Mouse (Mus musculus): ENCODE data around the gene Olfr370.

The Olfr370 gene

GRCm38 (mm10) chr8:83573140-83573875 lies 37.7 kb downstream of the Olfr370 start:
- in situ Hi-C loops (cut with MboI; ENCODE audit: low pct_unique_long_range_greater_than_20kb in 1 of 2, low sequenced_read_pairs in 2 of 2, unreplicated experiment in 1 of 2) = no loop called here

DNA sequence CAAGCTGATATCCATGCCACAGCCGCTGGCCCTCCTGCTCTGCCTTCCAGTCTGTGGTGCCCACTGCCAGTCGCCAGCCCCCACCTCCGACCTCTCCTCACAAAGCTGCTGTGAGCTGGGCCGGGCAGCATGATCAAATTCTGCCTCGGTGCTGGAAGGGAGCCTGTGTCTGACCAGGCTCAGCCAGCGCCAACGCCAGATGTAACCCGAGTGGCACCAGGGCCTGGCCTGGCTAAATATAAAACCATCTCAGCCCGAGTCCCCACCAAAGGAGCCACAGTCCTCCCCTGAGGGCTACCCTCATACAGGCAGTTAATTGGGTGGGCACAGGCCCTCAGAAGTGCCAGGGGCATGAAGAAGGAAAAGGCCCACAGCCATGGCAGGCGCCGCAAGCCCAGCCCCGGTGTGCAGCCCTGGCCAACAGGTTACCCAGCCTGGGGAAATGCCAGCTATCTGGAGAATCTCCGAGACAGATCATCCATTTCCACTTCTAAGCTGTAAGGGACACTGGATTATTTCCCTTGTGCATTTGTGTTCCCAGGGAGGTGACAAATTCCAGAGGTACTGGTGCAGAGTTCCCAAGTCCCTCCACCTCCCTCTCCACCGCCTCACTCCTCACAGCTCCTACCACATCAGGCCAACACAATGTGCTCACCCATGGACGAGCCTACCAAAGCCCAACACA lies 39.2 kb downstream of the Olfr370 start:
- in situ Hi-C loops (cut with MboI; ENCODE audit: low pct_unique_long_range_greater_than_20kb in 1 of 2, low sequenced_read_pairs in 2 of 2, unreplicated experiment in 1 of 2) = no loop called here

- in situ Hi-C loops (cut with MboI; ENCODE audit: low pct_unique_long_range_greater_than_20kb in 1 of 2, low sequenced_read_pairs in 2 of 2, unreplicated experiment in 1 of 2) = no loop called here
These were observed 40.3 kb downstream of the Olfr370 start for GRCm38 (mm10) chr8:83575561-83576515.

- in situ Hi-C loops (cut with MboI; ENCODE audit: low pct_unique_long_range_greater_than_20kb in 1 of 2, low sequenced_read_pairs in 2 of 2, unreplicated experiment in 1 of 2) = no loop called here
These were observed 40.9 kb downstream of the Olfr370 start for GRCm38 (mm10) chr8:83576516-83576895.

- in situ Hi-C loops (cut with MboI; ENCODE audit: low pct_unique_long_range_greater_than_20kb in 1 of 2, low sequenced_read_pairs in 2 of 2, unreplicated experiment in 1 of 2) = no loop called here
These were observed 41.3 kb downstream of the Olfr370 start for GRCm38 (mm10) chr8:83576921-83577320.

GRCm38 (mm10) chr8:83577384-83577791 lies 41.8 kb downstream of the Olfr370 start:
- in situ Hi-C loops (cut with MboI; ENCODE audit: low pct_unique_long_range_greater_than_20kb in 1 of 2, low sequenced_read_pairs in 2 of 2, unreplicated experiment in 1 of 2) = no loop called here

- in situ Hi-C loops (cut with MboI; ENCODE audit: low pct_unique_long_range_greater_than_20kb in 1 of 2, low sequenced_read_pairs in 2 of 2, unreplicated experiment in 1 of 2) = no loop called here
These were observed 42.8 kb downstream of the Olfr370 start for GRCm38 (mm10) chr8:83578131-83579055.

- in situ Hi-C loops (cut with MboI; ENCODE audit: low pct_unique_long_range_greater_than_20kb in 1 of 2, low sequenced_read_pairs in 2 of 2, unreplicated experiment in 1 of 2) = no loop called here
These were observed 44.1 kb downstream of the Olfr370 start for GRCm38 (mm10) chr8:83579676-83580075.

GRCm38 (mm10) chr8:83580826-83581225 lies 45.2 kb downstream of the Olfr370 start:
- in situ Hi-C loops (cut with MboI; ENCODE audit: low pct_unique_long_range_greater_than_20kb in 1 of 2, low sequenced_read_pairs in 2 of 2, unreplicated experiment in 1 of 2) = no loop called here

GRCm38 (mm10) chr8:83582226-83582625 lies 46.6 kb downstream of the Olfr370 start:
- in situ Hi-C loops (cut with MboI; ENCODE audit: low pct_unique_long_range_greater_than_20kb in 1 of 2, low sequenced_read_pairs in 2 of 2, unreplicated experiment in 1 of 2) = no loop called here

DNA sequence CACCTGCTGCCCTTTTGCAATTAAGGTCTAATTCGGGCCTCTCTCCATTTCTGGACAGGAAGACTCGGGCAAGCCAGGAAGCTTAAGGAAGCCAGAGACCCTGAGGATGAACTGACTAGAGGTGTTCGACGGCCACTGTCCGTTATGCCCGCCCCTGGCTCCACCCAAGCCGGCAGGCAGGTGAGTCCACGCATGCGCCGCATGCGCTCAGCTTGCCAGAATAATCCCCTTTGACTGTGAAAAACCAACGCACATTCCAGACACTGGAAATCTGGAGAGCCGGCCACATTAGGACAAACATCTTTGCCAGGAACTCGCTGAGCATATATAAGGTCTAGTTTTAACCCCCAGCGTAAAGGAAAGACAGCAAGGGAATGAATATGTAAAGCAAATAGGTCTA lies 47.7 kb downstream of the Olfr370 start:
- in situ Hi-C loops (cut with MboI; ENCODE audit: low pct_unique_long_range_greater_than_20kb in 1 of 2, low sequenced_read_pairs in 2 of 2, unreplicated experiment in 1 of 2) = no loop called here

DNA sequence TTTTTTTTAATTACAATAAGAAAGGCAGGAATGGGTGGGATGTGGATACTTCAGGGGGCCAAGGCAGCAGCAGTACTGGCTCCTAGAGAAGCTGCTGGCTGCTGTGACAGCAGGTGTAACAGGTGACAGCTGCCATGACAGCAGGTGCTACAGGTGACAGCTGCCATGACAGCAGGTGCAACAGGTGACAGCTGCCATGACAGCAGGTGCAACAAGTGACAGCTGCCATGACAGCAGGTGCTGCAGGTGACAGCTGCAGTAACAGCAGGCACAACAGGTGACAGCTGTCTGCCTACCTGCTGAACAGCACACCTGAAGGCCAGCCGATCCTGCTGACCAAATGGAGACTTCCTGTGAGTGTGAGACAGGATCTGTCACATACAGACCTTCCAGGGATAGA lies 49.2 kb downstream of the Olfr370 start:
- in situ Hi-C loops (cut with MboI; ENCODE audit: low pct_unique_long_range_greater_than_20kb in 1 of 2, low sequenced_read_pairs in 2 of 2, unreplicated experiment in 1 of 2) = no loop called here

DNA sequence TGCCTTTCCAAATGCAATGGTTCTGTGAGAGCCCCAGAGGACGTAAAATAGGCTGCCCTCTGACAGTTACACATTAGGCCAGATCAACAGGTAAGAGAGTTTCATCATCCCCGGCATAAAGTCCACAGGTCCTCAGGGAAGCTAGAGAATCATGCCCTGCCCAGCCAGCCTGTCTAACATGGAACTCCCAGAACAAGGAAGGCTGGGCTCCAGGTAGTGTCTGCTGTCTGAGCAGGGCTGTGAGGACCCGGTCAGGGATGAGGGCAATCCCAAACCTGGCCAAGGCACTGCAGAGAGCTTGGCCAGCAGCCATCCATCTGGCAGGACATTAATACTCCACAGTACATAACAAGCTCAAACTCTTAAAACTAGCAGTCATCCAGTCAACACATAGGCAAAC lies 49.8 kb downstream of the Olfr370 start:
- in situ Hi-C loops (cut with MboI; ENCODE audit: low pct_unique_long_range_greater_than_20kb in 1 of 2, low sequenced_read_pairs in 2 of 2, unreplicated experiment in 1 of 2) = no loop called here

GRCm38 (mm10) chr8:83587644-83588043 lies 52.1 kb downstream of the Olfr370 start:
- in situ Hi-C loops (cut with MboI; ENCODE audit: low pct_unique_long_range_greater_than_20kb in 1 of 2, low sequenced_read_pairs in 2 of 2, unreplicated experiment in 1 of 2) = no loop called here

- in situ Hi-C loops (cut with MboI; ENCODE audit: low pct_unique_long_range_greater_than_20kb in 1 of 2, low sequenced_read_pairs in 2 of 2, unreplicated experiment in 1 of 2) = no loop called here
These were observed 53.3 kb downstream of the Olfr370 start for GRCm38 (mm10) chr8:83588886-83589285.

GRCm38 (mm10) chr8:83590488-83591023 lies 55.0 kb downstream of the Olfr370 start:
- in situ Hi-C loops (cut with MboI; ENCODE audit: low pct_unique_long_range_greater_than_20kb in 1 of 2, low sequenced_read_pairs in 2 of 2, unreplicated experiment in 1 of 2) = no loop called here

- in situ Hi-C loops (cut with MboI; ENCODE audit: low pct_unique_long_range_greater_than_20kb in 1 of 2, low sequenced_read_pairs in 2 of 2, unreplicated experiment in 1 of 2) = no loop called here
These were observed 57.1 kb downstream of the Olfr370 start for GRCm38 (mm10) chr8:83592682-83593081.
